Mouse (Mus musculus) layer of hippocampus, postnatal 10 days (tissue): Measurements from ENCODE around the gene Efnb2. TPM values are rescaled to one million over a fixed set of nuclear protein-coding genes. Genes with fewer than 3 reads are reported as not detected.
A peak's percentile ranks its signal among the peaks of the same experiment; 100 is the strongest.

Source experiments
- DNase-seq, 2 experiments: peaks; one replicate each; pipeline ENCODE4 v3.0.0; 2021; ENCODE audit warnings: low spot score in 2 of 2
- total RNA-seq, 2 experiments: library from RNA; stranded (reverse); gene quantifications; 2 replicates each; pipeline ENCODE4 v1.2.3; 2021

Gene Efnb2
- total RNA-seq, 2 experiments from 2014 or later, result 40.8 to 48.9 TPM

DNA sequence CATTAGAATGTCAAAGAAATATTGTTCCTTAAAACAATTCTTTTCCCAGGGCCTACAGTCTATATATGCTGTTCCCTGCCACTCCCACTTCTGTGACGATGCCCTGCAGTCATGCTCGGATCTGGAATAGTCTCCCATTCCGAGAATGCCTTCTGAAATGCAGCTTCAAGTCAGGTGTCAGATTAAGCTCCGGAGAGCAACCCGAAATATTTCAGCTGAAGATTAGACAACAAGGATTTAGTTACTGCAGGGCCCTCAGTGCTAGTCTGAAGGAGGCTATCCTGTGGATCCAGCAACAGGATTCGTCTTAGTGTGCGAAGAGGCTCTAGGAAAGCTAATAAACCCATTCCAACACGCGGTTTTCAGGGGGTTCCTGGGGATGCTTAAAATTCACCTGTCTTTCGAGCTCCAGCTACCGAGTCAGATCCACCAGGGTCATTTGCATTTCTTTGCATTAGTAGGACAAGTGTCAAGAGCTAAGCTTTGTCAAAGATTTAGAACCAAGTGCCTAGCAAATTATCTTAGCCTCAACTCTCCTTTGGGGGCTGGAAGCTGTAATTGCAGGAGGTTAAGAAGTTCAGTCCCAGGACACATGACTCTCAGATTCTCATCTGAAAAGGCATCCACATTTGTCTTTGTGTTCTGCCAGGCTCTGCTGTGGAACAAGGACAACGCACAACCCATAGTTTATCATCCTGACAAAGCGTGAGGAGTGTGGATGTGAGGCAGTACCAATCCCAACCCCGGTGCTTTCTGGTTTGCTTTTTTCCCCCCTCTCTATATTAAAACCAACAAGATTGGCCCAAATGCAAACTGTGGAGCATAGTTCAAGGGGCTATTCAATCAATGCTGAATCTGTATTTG lies 4.2 kb downstream of the Efnb2 start:
- DNase-seq, result no peak

DNA sequence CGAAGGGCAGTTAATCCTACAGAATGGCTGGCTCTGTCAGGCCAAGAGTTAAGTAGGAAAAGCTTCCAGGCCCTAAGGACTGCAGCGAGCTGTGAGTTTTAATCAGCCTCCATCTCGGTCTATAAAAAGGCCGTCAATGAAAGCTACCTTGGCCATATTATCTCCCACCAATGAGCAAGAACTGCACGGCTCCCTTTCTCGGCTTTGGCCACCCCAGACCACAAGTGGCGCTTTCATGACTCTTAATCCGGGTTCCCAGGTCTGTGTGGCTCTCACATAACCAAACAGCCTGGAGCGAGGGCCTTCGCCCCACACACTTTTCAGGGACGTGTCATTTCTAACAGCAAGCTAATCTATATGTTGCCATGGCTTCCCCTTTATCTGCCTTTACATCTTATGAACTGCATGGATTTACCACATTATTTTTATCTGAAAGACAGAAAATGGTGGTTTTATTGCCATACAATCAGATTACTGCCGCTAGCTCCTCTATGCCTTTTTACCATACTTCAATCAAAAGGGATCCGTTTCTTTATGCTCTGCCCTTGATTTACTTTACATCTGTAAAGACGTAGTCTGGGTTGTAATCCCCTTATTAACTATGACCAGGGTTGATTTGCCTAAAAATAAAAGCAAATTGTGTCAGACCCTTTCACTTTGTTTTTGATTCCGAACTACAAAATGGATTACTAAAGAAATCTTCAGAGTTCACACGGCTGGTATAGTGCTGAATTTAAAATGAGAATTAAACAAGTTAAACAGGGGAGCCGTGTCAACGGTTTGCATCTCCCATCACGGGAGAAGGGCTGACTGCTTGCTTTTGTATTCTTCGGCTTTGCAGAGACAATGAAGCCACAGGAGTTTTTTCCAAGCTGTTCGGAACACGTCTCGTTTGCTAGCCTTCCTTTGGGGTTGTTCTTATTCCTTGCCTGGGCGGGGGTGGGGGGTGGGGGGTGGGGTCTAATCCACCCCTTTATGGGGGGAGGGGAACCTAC lies 5.4 kb downstream of the Efnb2 start:
- DNase-seq, result peak in 1 of 2 experiments; percentile 33

DNA sequence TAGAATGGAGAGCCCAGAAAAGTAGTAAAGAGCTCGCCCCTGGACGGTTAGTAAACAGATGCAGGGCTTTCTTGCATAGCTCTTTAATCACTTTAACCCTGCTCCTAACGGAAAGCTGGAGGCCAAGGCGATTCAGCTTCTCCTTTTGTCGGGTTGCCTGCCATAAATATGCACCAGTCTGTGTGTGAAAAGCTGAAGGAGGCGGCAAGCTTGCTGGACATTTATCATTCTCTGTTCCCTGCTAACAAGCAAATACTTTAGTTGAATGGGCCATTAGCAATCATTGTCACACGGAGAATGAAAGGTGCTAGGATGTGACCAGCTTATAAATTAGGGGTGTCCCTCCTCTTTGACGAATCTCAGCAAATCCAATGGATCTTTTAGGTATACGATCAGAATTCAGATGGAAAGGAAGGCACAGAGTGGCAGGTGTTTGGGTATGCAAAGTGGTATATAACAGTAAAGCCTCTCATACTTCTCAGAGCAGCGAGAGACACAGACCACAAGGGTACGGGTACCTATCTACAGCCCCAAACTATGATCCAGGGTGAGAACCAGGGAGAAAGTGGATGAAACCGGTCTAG lies 7.0 kb downstream of the Efnb2 start:
- DNase-seq, result no peak

DNA sequence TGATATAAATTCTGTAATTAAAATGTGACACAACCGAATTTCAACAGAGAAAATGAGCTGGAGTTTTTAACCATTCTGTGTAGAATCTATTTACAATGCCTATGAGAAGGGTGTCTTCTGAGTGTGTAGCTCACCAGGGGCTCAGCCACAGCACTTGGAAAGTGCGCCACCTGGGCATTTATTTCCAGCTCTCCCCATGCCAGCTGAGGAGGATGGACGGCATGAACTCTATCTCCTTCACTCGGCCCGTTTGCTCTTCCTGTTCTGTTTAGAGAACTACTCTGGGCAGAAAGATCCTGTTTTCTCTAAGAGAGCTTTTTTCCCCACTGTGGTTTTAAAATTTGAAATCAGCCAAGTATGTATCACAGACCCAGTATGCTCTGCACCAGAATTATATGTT lies 7.7 kb downstream of the Efnb2 start:
- no peak for DNase-seq

DNA sequence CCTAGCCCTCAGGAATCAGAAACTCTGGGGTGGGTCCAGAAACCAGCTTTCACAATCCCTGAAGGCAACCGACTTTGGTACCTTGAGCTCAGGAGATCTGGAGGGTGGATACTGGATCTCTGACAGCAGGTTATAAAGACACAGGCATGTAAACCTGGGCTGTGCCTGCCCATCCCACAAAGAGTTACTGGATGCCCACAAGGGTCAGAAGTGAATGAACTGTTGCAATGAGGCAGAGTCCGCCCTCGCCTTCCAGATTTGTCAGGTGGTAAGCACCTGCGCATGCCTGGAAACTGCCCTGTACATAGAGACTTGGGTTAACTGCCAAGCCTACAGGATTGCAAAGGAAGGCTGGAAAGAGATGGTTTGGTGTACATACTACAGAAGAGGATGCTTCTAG lies 8.7 kb downstream of the Efnb2 start:
- no peak for DNase-seq

DNA sequence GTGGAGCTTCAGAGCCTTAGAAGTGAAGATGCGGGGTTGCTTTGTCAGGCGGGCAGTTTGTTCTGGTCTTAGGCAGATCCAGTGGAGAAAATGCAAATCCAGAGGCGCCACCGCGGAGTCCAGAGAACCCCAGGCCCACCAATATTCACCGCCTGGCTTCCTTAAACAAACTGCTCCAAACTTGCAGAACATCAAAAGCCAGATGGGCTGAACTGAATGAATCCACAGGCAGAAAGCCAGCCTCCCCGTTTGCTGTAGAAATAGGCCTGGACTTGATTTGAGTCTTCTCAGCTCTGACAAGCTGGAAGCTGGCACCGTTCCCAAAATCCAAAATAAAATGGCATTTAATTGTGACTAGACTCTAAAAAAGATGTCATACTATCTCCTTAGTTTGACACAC lies 11.1 kb downstream of the Efnb2 start:
- peak; percentile 73 to 76 for DNase-seq

DNA sequence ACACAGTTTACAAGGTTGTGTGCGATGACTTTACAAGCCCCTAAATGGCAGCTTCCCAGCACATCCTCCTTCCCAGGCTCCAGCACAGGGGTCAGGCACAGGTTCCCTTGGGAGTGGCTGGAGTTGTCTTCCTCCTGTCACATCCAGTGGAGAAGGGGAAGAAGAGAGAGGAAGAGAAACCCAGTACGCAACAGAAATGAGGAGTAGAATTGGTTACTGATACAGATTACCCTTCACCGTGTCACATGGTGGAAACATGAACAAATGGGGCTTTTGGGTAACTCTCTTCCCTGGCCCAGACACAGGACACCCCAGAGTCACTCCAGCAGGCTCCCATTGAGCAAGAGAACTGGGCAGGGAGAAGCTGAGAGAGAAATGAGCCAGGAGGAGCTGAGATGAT lies 11.5 kb downstream of the Efnb2 start:
- DNase-seq, result no peak

DNA sequence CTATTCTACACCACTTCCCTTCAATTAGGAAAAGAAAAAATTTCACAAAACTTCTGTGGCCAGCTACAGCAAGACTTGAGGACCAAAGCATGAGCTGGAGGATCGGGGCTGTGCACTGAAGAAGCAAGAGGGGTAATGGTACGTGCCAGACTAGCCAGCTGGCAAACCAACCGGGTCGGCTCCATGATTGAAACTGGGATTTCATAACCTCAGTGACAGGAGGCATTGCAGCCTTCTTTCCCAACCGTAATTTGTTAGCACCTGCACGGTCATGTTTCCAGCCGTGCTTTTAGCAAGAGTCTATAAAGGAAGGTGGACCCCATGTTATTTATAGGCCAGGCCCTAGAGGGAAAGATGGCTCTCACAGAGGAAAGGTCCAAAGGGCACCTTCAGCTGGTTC lies 12.4 kb downstream of the Efnb2 start:
- DNase-seq, result no peak

DNA sequence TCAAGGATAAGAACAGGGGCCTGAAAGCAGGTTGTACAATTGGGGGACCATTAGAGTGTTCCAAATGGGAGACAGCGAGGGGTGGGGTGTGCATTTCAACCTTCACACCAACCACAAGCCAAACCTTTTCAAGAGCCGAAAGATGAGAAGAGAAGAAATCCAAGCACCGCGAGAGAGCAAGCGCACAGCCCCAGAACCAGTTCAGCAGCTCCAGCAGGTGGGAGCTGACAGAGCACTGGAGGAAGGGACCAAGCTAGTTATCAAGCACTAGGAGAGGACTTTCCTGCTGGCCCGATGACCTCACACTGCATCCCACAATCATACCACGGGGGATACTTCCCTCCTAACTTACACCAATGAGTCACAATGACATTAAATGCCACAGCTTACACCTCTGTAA lies 13.2 kb downstream of the Efnb2 start:
- no peak for DNase-seq

DNA sequence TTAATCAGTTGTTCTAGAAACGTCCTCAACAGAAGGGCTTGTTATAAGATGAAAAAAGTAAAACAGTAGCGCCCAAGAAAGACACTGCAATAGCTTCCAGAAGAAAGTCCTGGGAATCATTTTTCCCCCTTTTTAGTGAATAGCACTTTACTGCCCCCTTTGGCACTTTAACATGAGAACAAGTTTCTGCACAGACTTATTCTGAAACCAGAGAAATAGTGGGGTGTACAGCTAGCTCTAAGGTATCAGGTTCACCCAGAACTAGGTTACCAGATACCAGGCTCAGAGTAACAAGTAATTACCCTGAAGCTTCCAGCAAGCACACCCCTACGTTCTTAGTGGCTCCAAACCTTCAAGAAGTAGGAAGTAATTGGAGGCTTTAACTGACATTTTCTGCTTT lies 13.7 kb downstream of the Efnb2 start:
- no peak for DNase-seq

DNA sequence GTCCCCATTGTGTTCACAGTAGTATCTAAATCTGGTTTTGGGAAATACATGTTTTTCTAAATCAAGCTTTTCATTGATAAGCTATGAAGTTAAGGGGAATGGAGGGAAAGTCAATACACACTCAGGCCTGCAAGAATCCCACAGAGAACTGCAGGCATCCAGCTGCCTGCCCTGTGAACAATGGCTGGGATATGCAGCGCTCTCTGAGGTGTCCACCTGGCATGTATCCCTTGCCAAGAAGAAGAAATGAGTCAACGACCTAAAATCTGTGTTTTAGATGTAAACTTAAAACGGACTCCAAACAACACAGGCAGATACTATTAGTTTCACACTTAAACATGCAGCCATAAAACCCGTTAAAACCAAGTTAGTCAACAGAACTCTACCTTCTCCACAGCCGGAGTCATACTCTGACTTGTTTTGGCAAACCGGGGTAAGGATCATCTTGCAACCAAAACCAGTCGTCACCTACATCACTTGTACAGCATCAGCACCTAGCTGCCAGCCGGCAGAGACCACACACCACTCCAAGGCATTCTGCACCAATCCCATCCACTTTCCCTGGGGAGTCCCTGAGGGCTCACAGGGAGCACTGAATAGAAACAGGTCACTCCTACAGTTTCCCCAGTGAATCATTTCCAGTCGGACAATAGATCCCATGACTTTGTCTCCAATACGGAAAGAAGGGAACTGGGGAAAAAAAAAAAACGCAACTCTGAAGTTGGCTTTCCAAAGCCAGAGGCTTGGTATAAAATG lies 16.7 kb downstream of the Efnb2 start:
- DNase-seq, result no peak

DNA sequence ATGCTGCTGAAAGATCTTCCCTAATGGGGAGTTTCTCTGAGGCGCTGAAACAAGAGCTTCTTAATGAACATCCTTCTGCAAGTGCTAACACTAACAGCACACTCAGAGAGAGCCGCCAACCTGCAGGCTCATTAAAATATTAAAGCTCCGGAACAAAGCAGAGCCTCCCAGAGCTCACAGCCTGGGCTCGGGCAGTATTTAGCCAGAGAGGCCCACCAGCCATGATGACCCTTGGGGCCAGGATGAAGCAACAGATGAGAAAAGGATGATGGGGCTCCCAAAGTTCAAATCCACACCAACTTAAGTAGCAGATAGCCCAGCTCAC lies 20.8 kb downstream of the Efnb2 start:
- no peak for DNase-seq

DNA sequence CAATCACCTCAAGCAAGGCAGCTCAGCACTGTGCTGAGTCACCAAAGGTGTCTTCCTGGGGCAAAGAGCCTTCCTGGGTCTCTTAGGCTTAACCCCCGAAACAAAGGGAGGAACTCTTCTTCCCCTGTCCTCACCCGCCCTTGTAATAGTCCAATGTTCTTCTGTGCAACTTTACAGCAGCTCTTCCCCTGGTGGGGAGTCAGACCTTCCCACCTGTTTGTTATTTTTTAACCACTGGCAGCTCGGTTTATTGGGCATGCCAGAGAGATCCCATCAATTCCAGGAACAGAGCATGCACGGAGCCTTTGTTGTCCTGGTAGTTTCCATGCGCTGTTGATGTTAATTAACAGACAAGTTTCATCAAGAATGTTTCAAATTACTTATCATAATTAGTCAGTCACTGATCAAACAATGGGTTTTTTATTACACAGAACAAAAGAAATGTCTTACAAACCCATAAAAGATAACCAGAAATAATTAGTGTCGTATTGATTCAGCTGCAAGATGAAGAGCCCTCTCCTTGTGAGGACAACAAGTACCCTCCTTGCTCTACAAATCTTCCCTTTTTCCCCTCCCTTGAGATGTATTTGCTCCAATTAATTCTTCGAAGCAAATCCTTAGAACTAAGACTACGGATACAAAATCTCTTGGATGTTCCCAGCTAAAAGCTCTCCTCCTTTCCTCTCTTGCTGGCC lies 21.3 kb downstream of the Efnb2 start:
- DNase-seq, result no peak

DNA sequence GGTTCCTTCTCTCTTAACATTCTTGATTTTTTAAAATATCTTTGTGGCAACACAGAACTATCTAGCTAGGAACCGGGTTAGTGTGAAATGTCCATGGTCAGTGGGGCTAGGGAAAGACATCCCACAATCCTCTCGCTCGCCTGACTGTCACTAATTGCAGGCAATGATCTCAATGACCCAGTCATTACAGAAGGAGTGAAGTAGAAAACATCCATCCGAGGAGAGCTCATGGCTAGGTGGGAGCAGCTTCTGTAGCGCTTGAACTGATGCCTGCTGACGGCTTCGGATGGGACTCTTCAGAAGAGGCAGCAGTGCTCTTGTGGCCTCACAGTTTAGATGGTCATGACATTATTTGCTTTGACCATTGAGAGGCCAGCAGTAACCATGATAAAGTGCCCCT lies 29.6 kb downstream of the Efnb2 start:
- DNase-seq, result no peak

DNA sequence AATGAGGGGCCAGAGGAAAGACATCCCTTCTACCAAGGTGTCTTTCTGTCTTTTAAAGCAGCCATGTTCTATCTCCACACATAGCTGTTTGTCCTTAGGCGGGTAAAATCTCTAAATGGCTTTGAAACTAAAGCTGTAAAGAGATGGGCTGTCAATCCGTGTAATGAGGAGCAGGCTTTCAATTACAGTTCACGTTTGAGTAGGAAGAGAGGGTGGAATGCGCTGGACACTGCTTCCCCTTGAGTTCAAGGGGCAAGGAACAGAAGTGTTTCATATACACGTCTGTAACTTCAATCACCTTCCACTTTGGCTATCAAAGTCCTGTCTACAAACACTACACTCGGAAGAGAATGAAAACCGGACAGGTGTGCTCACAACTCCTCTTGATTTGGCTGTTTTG lies 37.0 kb downstream of the Efnb2 start:
- no peak for DNase-seq

DNA sequence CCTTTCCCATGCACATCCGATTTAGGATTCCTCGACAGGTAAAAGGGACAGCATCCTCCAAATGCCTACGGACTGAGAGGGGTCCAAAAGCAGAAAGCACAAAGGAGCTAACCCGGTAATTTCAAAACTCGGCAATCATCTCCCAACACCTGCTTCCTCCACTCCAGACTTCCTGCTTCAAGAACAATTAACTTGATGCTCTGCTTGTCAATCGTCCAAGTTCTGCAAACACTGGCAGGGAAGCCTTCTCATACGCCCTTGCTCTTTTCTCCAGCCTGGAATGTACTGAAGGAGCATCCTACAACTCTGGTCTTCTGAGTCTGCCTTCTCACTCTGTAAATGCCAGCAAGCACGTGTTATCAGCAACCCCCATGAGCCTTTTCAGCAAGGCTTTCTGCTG lies 37.6 kb downstream of the Efnb2 start:
- DNase-seq, result no peak

DNA sequence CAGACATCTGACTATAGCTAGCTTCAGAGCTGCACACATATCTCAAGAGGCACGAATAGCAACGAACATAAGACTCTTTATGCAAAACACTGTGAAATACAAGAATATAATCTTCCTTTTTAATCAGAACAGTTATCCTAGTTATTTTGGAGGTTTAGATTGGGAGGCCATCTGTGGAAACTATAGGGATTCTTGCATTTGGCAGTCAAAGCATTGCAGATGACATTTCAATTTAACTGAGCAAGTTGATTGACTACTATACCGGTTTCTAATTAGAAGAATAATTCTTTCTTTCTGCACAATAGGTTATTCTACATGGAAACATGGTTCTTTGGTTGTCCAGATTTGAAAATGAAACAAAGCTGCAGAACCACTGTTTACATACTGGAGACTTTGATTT lies 38.6 kb downstream of the Efnb2 start:
- DNase-seq, result no peak

DNA sequence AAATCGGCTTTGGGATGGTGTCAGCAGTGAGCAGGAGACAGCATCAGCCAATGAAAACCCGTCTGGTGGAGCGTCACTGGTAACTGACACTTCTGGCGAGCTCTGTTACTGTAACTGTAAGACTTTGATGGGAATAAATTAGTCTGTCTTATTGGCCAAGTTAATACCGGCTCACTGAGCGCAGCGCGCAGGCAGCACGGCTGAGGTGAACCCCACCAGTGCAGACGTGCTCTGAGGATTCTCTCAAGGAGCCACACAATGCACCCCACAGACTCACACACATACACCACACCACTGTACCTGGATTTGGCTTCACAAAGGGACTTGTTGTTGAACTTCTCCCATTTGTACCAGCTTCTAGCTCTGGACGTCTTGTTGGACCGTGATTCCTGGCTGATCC lies 39.0 kb downstream of the Efnb2 start:
- DNase-seq, result peak in 1 of 2 experiments; percentile 21

DNA sequence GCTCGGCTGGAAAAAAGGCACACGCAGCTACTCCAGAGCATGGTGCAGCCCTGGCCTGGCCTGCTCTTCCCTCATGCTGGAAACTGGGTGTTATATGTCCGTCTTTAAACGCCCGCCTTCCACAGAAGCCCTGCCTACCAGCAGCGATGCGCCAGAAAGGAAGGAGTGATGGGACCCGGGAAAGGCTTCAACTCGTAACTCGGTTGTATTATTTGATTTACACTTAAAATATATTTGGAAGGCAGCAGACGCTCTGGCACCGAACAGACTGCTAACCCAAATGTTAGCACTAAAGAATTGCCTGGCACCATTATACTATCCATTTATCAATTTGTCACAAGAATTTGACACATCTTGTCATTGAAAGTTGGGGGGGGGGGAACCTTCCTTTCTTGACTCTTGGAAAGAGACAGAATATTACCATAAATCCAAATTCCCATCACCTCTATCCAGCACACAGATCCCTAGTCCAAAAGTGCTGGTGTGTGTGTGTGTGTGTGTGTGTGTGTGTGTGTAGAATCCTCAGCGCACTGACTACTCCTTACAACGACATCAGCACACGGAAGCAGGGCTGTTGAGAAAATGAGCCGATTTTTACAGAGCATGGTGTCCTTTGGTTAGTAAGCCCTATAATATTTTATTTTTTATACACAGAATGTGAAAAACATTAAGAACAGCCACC lies 39.7 kb downstream of the Efnb2 start:
- DNase-seq, result peak; percentile 19 to 34

DNA sequence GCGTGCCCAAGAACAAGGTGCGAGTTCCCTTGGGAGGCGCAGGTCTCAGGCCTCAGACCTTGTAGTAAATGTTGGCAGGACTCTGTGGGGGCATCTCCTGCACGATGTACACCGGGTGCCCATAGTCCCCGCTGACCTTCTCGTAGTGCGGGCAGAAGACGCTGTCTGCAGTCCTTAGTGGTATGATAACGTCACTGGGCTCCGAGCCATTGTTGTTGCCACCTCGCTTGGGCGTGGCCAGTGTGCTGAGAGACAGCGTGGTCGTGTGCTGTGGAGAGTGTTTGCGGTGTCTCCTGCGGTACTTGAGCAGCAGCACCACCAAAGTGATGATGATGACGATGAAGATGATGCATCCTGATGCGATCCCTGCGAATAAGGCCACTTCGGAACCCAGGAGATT lies 40.5 kb downstream of the Efnb2 start:
- DNase-seq, result no peak
